Mouse (Mus musculus) limb, embryonic 12.5 days (tissue): Measurements from ENCODE around the gene Gm26602. TPM values are rescaled to one million over a fixed set of nuclear protein-coding genes. Genes with fewer than 3 reads are reported as not detected.
A peak's percentile ranks its signal among the peaks of the same experiment; 100 is the strongest.

ENCODE experiments used
- ATAC-seq: fragments of 200-750 bp; cut with Nextera tagmentation; 2 replicates; pipeline ENCODE4 v1.8.0; 2017; ENCODE audit warnings: low read depth, moderate TSS enrichment; ENCODE audit not compliant: insufficient number of reproducible peaks, insufficient read depth, low FRiP score, low TSS enrichment
- H3K27ac ChIP-seq: fragments of 300-500 bp; sonication (generic); 2 replicates; pipeline ENCODE4 v1.5.1; 2016; ENCODE audit warnings: mild to moderate bottlenecking, moderate library complexity
- H3K27me3 ChIP-seq: fragments of 300-500 bp; sonication (generic); 2 replicates; pipeline ENCODE4 v1.6.1; 2016; ENCODE audit warnings: mild to moderate bottlenecking, moderate library complexity
- H3K36me3 ChIP-seq: fragments of 300-500 bp; sonication (generic); 2 replicates; pipeline ENCODE4 v1.6.1; 2016; ENCODE audit warnings: mild to moderate bottlenecking, moderate library complexity
- H3K4me1 ChIP-seq: fragments of 300-500 bp; sonication (generic); replicated peaks from 2 replicates; pipeline ENCODE4 v1.6.1; 2016
- H3K4me2 ChIP-seq: fragments of 300-500 bp; sonication (generic); 2 replicates; pipeline ENCODE4 v1.6.1; 2016; ENCODE audit warnings: mild to moderate bottlenecking, moderate library complexity
- H3K4me3 ChIP-seq: fragments of 300-500 bp; sonication (generic); replicated peaks from 2 replicates; pipeline ENCODE4 v1.5.1; 2016; ENCODE audit warnings: mild to moderate bottlenecking
- H3K9ac ChIP-seq: fragments of 300-500 bp; sonication (generic); replicated peaks from 2 replicates; pipeline ENCODE4 v1.6.1; 2016; ENCODE audit warnings: mild to moderate bottlenecking, moderate library complexity
- H3K9me3 ChIP-seq: fragments of 300-500 bp; sonication (generic); 2 replicates; pipeline ENCODE4 v1.6.1; 2016; ENCODE audit warnings: mild to moderate bottlenecking, moderate library complexity
- WGBS: fragments of 180-500 bp; shearing (Covaris S2); methylation state at CpG from one replicate; pipeline ENCODE4 v1.1.7; 2016; 5-methylcytosine and 5-hydroxymethylcytosine counted together
- polyA plus RNA-seq: library from polyadenylated mRNA; unstranded; fragments of >200 nt; fragmentation: Nextera tagmentation; extraction: Ambion mirVana; gene quantifications from 2 replicates; pipeline ENCODE4 v1.2.1, GENCODE M21; 2016

Gene Gm26602
- polyA plus RNA-seq, 1 experiment from 2014 or later: 5.5 TPM

GRCm38 (mm10) chr10:79918231-79919078 lies 7.8 kb downstream of the Gm26602 start:
- H3K4me2 ChIP-seq: peak overlapping the region; percentile 46
- no peaks in the 10 kb centered on the region for H3K36me3 ChIP-seq
- WGBS: 4% methylated on average over 35 of the region's 35 CpGs
- peak overlapping the region; percentile 31 for H3K4me3 ChIP-seq
- peaks cover 61% of the 10 kb centered on the region for H3K4me1 ChIP-seq
- no peak for ATAC-seq
- peaks cover 63% of the 10 kb centered on the region for H3K27me3 ChIP-seq
- no peaks in the 10 kb centered on the region; the same call in 1 of the 2 replicates for H3K9me3 ChIP-seq
- H3K27ac ChIP-seq: no peak overlapping the region
- H3K9ac ChIP-seq: peak overlapping the region; percentile 34; the same call in 1 of the 2 replicates

- 3% methylated on average over 21 of the region's 21 CpGs for WGBS
- Histone ChIP-seq H3K36me3 (no peaks in the 10 kb centered on the region), H3K9me3 (no peaks in the 10 kb centered on the region; the same call in 1 of the 2 replicates), H3K4me1 (peaks cover 61% of the 10 kb centered on the region), H3K9ac (no peak overlapping the region), H3K27ac (no peak overlapping the region), H3K4me2 (peak overlapping the region; percentile 50), H3K27me3 (peaks cover 72% of the 10 kb centered on the region), H3K4me3 (peak overlapping the region; percentile 31)
- no peak for ATAC-seq
Measured at GRCm38 (mm10) chr10:79919251-79919849, 8.7 kb downstream of the Gm26602 start.

GRCm38 (mm10) chr10:79920056-79920890 lies 9.6 kb downstream of the Gm26602 start:
- Histone ChIP-seq H3K9me3 (no peaks in the 10 kb centered on the region; the same call in 1 of the 2 replicates), H3K27me3 (peaks cover 72% of the 10 kb centered on the region), H3K27ac (no peak overlapping the region), H3K4me1 (peaks cover 53% of the 10 kb centered on the region), H3K36me3 (no peaks in the 10 kb centered on the region), H3K4me3 (peak overlapping the region; percentile 36), H3K9ac (0 out of 2 replicates have a peak overlapping the region, but pooled peaks have one; percentile 31), H3K4me2 (peak overlapping the region; percentile 55)
- no peak for ATAC-seq
- WGBS: 23% methylated on average over 26 of the region's 26 CpGs

GRCm38 (mm10) chr10:79920958-79921535 lies 10.4 kb downstream of the Gm26602 start, which contains the start of gene R3hdm4:
Gene R3hdm4, minus strand, starts transcription at chr10:79921208.
- Histone ChIP-seq H3K27me3 (peaks cover 72% of the 10 kb centered on the region), H3K4me2 (peak within 1 kb of the TSS; percentile 55), H3K9ac (peak within 1 kb of the TSS; percentile 31; the same call in 1 of the 2 replicates), H3K27ac (no peak within 1 kb of the TSS), H3K9me3 (no peaks in the 10 kb centered on the region; the same call in 1 of the 2 replicates), H3K4me3 (peak within 1 kb of the TSS; percentile 36), H3K36me3 (no peaks in the 10 kb centered on the region), H3K4me1 (peaks cover 52% of the 10 kb centered on the region)
- ATAC-seq: no peak
- WGBS: 5% methylated on average over 41 of the region's 41 CpGs

- H3K9ac ChIP-seq: peak overlapping the region; percentile 31; the same call in 1 of the 2 replicates
- no peak overlapping the region for H3K27ac ChIP-seq
- under 1% methylated on average over 34 of the region's 34 CpGs for WGBS
Measured at GRCm38 (mm10) chr10:79921572-79921971, 10.9 kb downstream of the Gm26602 start.

GRCm38 (mm10) chr10:79924998-79925784 lies 14.5 kb downstream of the Gm26602 start:
- 11% methylated on average over 29 of the region's 29 CpGs for WGBS
- Histone ChIP-seq H3K4me1 (peaks cover 48% of the 10 kb centered on the region), H3K4me3 (0 out of 2 replicates have a peak overlapping the region, but pooled peaks have one; percentile 15), H3K4me2 (peak overlapping the region; percentile 87; the same call in 1 of the 2 replicates), H3K9ac (no peak overlapping the region), H3K27ac (peak overlapping the region; percentile 97; the same call in 1 of the 2 replicates), H3K36me3 (no peaks in the 10 kb centered on the region), H3K27me3 (peaks cover 41% of the 10 kb centered on the region), H3K9me3 (no peaks in the 10 kb centered on the region; the same call in 1 of the 2 replicates)
- no peak for ATAC-seq

More at GRCm38 (mm10) chr10:79921572-79921971, 10.9 kb downstream of the Gm26602 start:
- no peak for ATAC-seq
- Histone ChIP-seq H3K4me3 (peak overlapping the region; percentile 36), H3K4me1 (peaks cover 54% of the 10 kb centered on the region), H3K36me3 (no peaks in the 10 kb centered on the region), H3K4me2 (peak overlapping the region; percentile 55), H3K27me3 (peaks cover 72% of the 10 kb centered on the region), H3K9me3 (no peaks in the 10 kb centered on the region; the same call in 1 of the 2 replicates)

GRCm38 (mm10) chr10:79925785-79926490 lies 15.3 kb downstream of the Gm26602 start:
- no peak for ATAC-seq
- Histone ChIP-seq H3K4me2 (peak overlapping the region; percentile 87), H3K27ac (peak overlapping the region; percentile 97; the same call in 1 of the 2 replicates), H3K36me3 (peaks cover 7% of the 10 kb centered on the region), H3K4me1 (peaks cover 48% of the 10 kb centered on the region), H3K4me3 (peak overlapping the region; percentile 97), H3K9ac (peak overlapping the region; percentile 90), H3K9me3 (no peaks in the 10 kb centered on the region; the same call in 1 of the 2 replicates), H3K27me3 (peaks cover 34% of the 10 kb centered on the region)
- WGBS: 8% methylated on average over 15 of the region's 15 CpGs

- WGBS: under 1% methylated on average over 62 of the region's 63 CpGs
- Histone ChIP-seq H3K4me3 (peak within 1 kb of the TSS; percentile 97), H3K4me1 (peaks cover 46% of the 10 kb centered on the region), H3K27me3 (peaks cover 26% of the 10 kb centered on the region), H3K9ac (peak within 1 kb of the TSS; percentile 90), H3K9me3 (no peaks in the 10 kb centered on the region; the same call in 1 of the 2 replicates), H3K4me2 (peak within 1 kb of the TSS; percentile 87), H3K27ac (peak within 1 kb of the TSS; percentile 97), H3K36me3 (peaks cover 15% of the 10 kb centered on the region)
- ATAC-seq: peak; percentile 45
Measured at GRCm38 (mm10) chr10:79926491-79927323, 16.1 kb downstream of the Gm26602 start, which contains the start of gene Arid3a. Gene Arid3a, plus strand, starts transcription at chr10:79927043.
